Mouse (Mus musculus): Measurements from ENCODE around the gene Usp24.

Gene Usp24

GRCm38 (mm10) chr4:106490620-106491019, 174.6 kb downstream of the Usp24 start:
- no peak for DNase-seq (ENCODE audit: low read depth, low spot score)
